Mouse (Mus musculus) kidney, adult 2 months (tissue): ENCODE data around the gene Plxdc2.

Experiments
- CTCF ChIP-seq: fragments of 200-500 bp; conservative IDR thresholded peaks from 2 replicates; pipeline ENCODE4 v1.5.1; 2011; ENCODE audit warnings: low read depth, mild to moderate bottlenecking, control low read depth, low read length, moderate library complexity, mixed read lengths; ENCODE audit not compliant: insufficient read depth, insufficient read length
- POLR2A ChIP-seq: fragments of 200-500 bp; IDR thresholded peaks from one replicate; pipeline ENCODE4 v1.6.1; 2011; ENCODE audit warnings: low read depth, low read length, control low read depth

DNA sequence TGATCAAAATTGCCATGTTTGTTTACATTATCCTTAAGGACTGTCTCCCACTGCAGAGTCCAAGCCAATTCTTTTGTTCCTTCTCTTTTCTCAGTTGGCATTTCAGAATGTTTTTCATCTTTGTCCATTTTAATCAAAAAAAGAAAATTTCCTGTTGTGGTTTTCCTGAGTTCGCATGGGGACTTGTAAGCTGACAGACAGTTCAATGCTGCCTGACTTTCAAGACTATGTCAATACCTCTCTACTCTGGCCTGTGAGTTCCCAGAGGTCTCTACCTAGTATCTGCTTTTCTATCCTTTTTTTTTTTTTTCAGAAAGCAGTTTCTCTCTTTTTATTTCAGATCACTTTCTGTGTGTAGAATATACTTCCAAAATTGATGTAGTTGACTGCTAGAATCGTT is 295.6 kb downstream of the Plxdc2 start:
- TF ChIP-seq CTCF (no peak), POLR2A (no peak)
